Mouse (Mus musculus) ZHBTc4 (cell line): ENCODE results near the gene Gltpd2.
A peak's percentile ranks its signal among the peaks of the same experiment; 100 is the strongest.
"Not testable (repeated sequence)": the region's sequence is repeated elsewhere in the genome, so short reads cannot be mapped to it uniquely, and the experiment has no call there.

Experiments used
- DNase-seq: peaks from one replicate; pipeline ENCODE4 v3.0.0-alpha.2; 2011; ENCODE audit warnings: low read depth, low spot score

The Gltpd2 gene

GRCm38 (mm10) chr11:70516352-70516751 is 2.6 kb upstream of the Gltpd2 start:
- peak; percentile 76 for DNase-seq

- no peak for DNase-seq
Observed at GRCm38 (mm10) chr11:70518436-70518835, 560 bp upstream of the Gltpd2 start.

GRCm38 (mm10) chr11:70520178-70520769 is 1.3 kb downstream of the Gltpd2 start:
- DNase-seq, result peak; percentile 65

GRCm38 (mm10) chr11:70523306-70523989 is 4.5 kb downstream of the Gltpd2 start:
- DNase-seq, result peak; percentile 84

GRCm38 (mm10) chr11:70524782-70525181 is 5.8 kb downstream of the Gltpd2 start:
- no peak for DNase-seq

- peak; percentile 98 for DNase-seq
Observed at GRCm38 (mm10) chr11:70525184-70525678, 6.2 kb downstream of the Gltpd2 start, which contains the start of gene Psmb6. Psmb6 (plus strand) TSS chr11:70525367.

- peak; percentile 42 for DNase-seq
Observed at GRCm38 (mm10) chr11:70525726-70526125, 6.7 kb downstream of the Gltpd2 start.

GRCm38 (mm10) chr11:70526211-70526610 is 7.2 kb downstream of the Gltpd2 start:
- no peak for DNase-seq

GRCm38 (mm10) chr11:70528610-70529009 is 9.6 kb downstream of the Gltpd2 start:
- no peak for DNase-seq

- not testable (repeated sequence) for DNase-seq
Observed at GRCm38 (mm10) chr11:70531065-70531464, 12.1 kb downstream of the Gltpd2 start.

GRCm38 (mm10) chr11:70532839-70533238 is 13.8 kb downstream of the Gltpd2 start, which contains the start of gene Gm40193:
Gm40193 (minus strand) TSS chr11:70532939.
- DNase-seq, result no peak

- no peak for DNase-seq
Observed at GRCm38 (mm10) chr11:70539423-70539822, 20.4 kb downstream of the Gltpd2 start.

- peak; percentile 92 for DNase-seq
Observed at GRCm38 (mm10) chr11:70539877-70540587, 21.0 kb downstream of the Gltpd2 start, which contains the start of gene Pld2. Pld2 (plus strand) TSS chr11:70540064.

- DNase-seq, result no peak
Observed at GRCm38 (mm10) chr11:70540928-70541327, 21.9 kb downstream of the Gltpd2 start.

- DNase-seq, result no peak
Observed at GRCm38 (mm10) chr11:70541415-70541814, 22.4 kb downstream of the Gltpd2 start.

GRCm38 (mm10) chr11:70544496-70544895 is 25.5 kb downstream of the Gltpd2 start:
- no peak for DNase-seq

- DNase-seq, result no peak
Observed at GRCm38 (mm10) chr11:70551526-70551925, 32.5 kb downstream of the Gltpd2 start.

GRCm38 (mm10) chr11:70553940-70554339 is 34.9 kb downstream of the Gltpd2 start:
- DNase-seq, result no peak

GRCm38 (mm10) chr11:70557545-70557944 is 38.5 kb downstream of the Gltpd2 start:
- peak; percentile 63 for DNase-seq

- no peak for DNase-seq
Observed at GRCm38 (mm10) chr11:70561937-70562286, 42.9 kb downstream of the Gltpd2 start.

- DNase-seq, result peak; percentile 95
Observed at GRCm38 (mm10) chr11:70562287-70562994, 43.4 kb downstream of the Gltpd2 start, which contains the start of gene Mink1. Mink1 (plus strand) TSS chr11:70562881.
